Mouse (Mus musculus): Measurements from ENCODE around the gene Mrgprd. TPM values are rescaled to one million over a fixed set of nuclear protein-coding genes. Genes with fewer than 3 reads are reported as not detected.

Gene Mrgprd
- polyA plus RNA-seq (2014; fragmentation: Nextera tagmentation; extraction: Ambion mirVana): not detected in 2 replicates

GRCm38 (mm10) chr7:145314785-145315411, at the start of gene Mrgprd:
TSS of gene Mrgprd (plus strand) at chr7:145314835.
- Histone ChIP-seq H3K4me2 (no peak within 1 kb of the TSS), H3K36me3 (ENCODE audit: control insufficient read depth, insufficient read depth, low read length) (no peaks in the 10 kb centered on the region), H3K27ac (ENCODE audit: low read depth, low read length) (no peak within 1 kb of the TSS), H3K4me1 (ENCODE audit: control insufficient read depth, insufficient read depth, low read length) (no peaks in the 10 kb centered on the region), H3K4me3 (ENCODE audit: low read depth, low read length) (no peak within 1 kb of the TSS), H3K9ac (ENCODE audit: low read depth, low read length) (no peak within 1 kb of the TSS), H3K27me3 (ENCODE audit: control insufficient read depth, insufficient read depth, low read length) (no peaks in the 10 kb centered on the region), H3K9me3 (replicated peaks; ENCODE audit: control insufficient read depth, low read length) (no peaks in the 10 kb centered on the region)
- WGBS (ENCODE audit: insufficient replicate concordance): 80% methylated on average over 6 of the region's 6 CpGs
- no peak for ATAC-seq (replicated peaks; ENCODE audit: insufficient number of reproducible peaks, low FRiP score, low TSS enrichment)

GRCm38 (mm10) chr7:145266011-145266410, 48.6 kb upstream of the Mrgprd start:
- peaks cover 12% of the 10 kb centered on the region for H3K36me3 ChIP-seq (ENCODE audit: control insufficient read depth, insufficient read depth, low read length)
- H3K27ac ChIP-seq (ENCODE audit: low read depth, low read length): no peak overlapping the region
- no peaks in the 10 kb centered on the region for H3K9me3 ChIP-seq (replicated peaks; ENCODE audit: control insufficient read depth, low read length)
- ATAC-seq (replicated peaks; ENCODE audit: insufficient number of reproducible peaks, low FRiP score, low TSS enrichment): no peak
- 71% methylated on average over 2 of the region's 2 CpGs for WGBS (ENCODE audit: insufficient replicate concordance)
- H3K4me2 ChIP-seq: no peak overlapping the region
- H3K9ac ChIP-seq (ENCODE audit: low read depth, low read length): no peak overlapping the region
- no peak overlapping the region for H3K4me3 ChIP-seq (ENCODE audit: low read depth, low read length)
- 0 out of 2 replicates have a peak, but pooled peaks cover 3% of the 10 kb centered on the region for H3K4me1 ChIP-seq (ENCODE audit: control insufficient read depth, insufficient read depth, low read length)
- H3K27me3 ChIP-seq (ENCODE audit: control insufficient read depth, insufficient read depth, low read length): no peaks in the 10 kb centered on the region

DNA sequence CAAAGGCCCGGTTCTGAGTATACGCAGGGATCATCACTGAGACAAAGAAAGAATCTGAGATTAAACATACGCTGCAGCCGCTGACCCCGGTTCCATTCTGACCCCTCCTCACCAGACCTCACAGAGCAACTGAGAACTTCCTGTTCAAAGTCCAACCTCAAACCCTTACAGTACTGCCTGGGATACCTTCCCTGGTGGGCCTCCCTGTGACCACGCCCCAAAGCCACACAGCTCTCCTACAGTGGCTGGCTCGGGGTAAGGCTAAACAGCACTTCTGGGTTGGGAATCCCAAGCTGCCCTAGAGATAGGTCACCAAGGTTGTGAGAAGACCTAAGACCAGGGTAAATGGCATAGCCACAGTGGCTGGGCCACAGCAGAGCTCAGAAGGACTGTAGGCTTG, 45.7 kb upstream of the Mrgprd start:
- Histone ChIP-seq H3K4me2 (no peak overlapping the region), H3K36me3 (ENCODE audit: control insufficient read depth, insufficient read depth, low read length) (peaks cover 26% of the 10 kb centered on the region), H3K9me3 (replicated peaks; ENCODE audit: control insufficient read depth, low read length) (no peaks in the 10 kb centered on the region), H3K27ac (ENCODE audit: low read depth, low read length) (no peak overlapping the region), H3K9ac (ENCODE audit: low read depth, low read length) (no peak overlapping the region), H3K4me3 (ENCODE audit: low read depth, low read length) (no peak overlapping the region), H3K27me3 (ENCODE audit: control insufficient read depth, insufficient read depth, low read length) (no peaks in the 10 kb centered on the region), H3K4me1 (ENCODE audit: control insufficient read depth, insufficient read depth, low read length) (0 out of 2 replicates have a peak, but pooled peaks cover 3% of the 10 kb centered on the region)
- ATAC-seq (replicated peaks; ENCODE audit: insufficient number of reproducible peaks, low FRiP score, low TSS enrichment): no peak
- WGBS (ENCODE audit: insufficient replicate concordance): 88% methylated on average over 7 of the region's 7 CpGs

GRCm38 (mm10) chr7:145270955-145271354, 43.7 kb upstream of the Mrgprd start:
- H3K4me2 ChIP-seq: no peak overlapping the region
- H3K27ac ChIP-seq (ENCODE audit: low read depth, low read length): no peak overlapping the region
- no peaks in the 10 kb centered on the region for H3K9me3 ChIP-seq (replicated peaks; ENCODE audit: control insufficient read depth, low read length)
- no peak overlapping the region for H3K9ac ChIP-seq (ENCODE audit: low read depth, low read length)
- H3K27me3 ChIP-seq (ENCODE audit: control insufficient read depth, insufficient read depth, low read length): no peaks in the 10 kb centered on the region
- H3K36me3 ChIP-seq (ENCODE audit: control insufficient read depth, insufficient read depth, low read length): peaks cover 28% of the 10 kb centered on the region
- 74% methylated on average over 5 of the region's 5 CpGs for WGBS (ENCODE audit: insufficient replicate concordance)
- H3K4me1 ChIP-seq (ENCODE audit: control insufficient read depth, insufficient read depth, low read length): no peaks in the 10 kb centered on the region
- no peak overlapping the region for H3K4me3 ChIP-seq (ENCODE audit: low read depth, low read length)
- no peak for ATAC-seq (replicated peaks; ENCODE audit: insufficient number of reproducible peaks, low FRiP score, low TSS enrichment)

GRCm38 (mm10) chr7:145275488-145275887, 39.1 kb upstream of the Mrgprd start:
- H3K4me3 ChIP-seq (ENCODE audit: low read depth, low read length): no peak overlapping the region
- 67% methylated on average over 3 of the region's 3 CpGs for WGBS (ENCODE audit: insufficient replicate concordance)
- no peaks in the 10 kb centered on the region for H3K9me3 ChIP-seq (replicated peaks; ENCODE audit: control insufficient read depth, low read length)
- no peaks in the 10 kb centered on the region for H3K27me3 ChIP-seq (ENCODE audit: control insufficient read depth, insufficient read depth, low read length)
- H3K4me1 ChIP-seq (ENCODE audit: control insufficient read depth, insufficient read depth, low read length): no peaks in the 10 kb centered on the region
- no peak for ATAC-seq (replicated peaks; ENCODE audit: insufficient number of reproducible peaks, low FRiP score, low TSS enrichment)
- H3K36me3 ChIP-seq (ENCODE audit: control insufficient read depth, insufficient read depth, low read length): peaks cover 37% of the 10 kb centered on the region
- H3K9ac ChIP-seq (ENCODE audit: low read depth, low read length): no peak overlapping the region
- no peak overlapping the region for H3K4me2 ChIP-seq
- H3K27ac ChIP-seq (ENCODE audit: low read depth, low read length): no peak overlapping the region

GRCm38 (mm10) chr7:145281396-145281795, 33.2 kb upstream of the Mrgprd start:
- 78% methylated on average over 4 of the region's 4 CpGs for WGBS (ENCODE audit: insufficient replicate concordance)
- H3K27ac ChIP-seq (ENCODE audit: low read depth, low read length): no peak overlapping the region
- H3K4me1 ChIP-seq (ENCODE audit: control insufficient read depth, insufficient read depth, low read length): peaks cover 11% of the 10 kb centered on the region
- H3K36me3 ChIP-seq (ENCODE audit: control insufficient read depth, insufficient read depth, low read length): peaks cover 15% of the 10 kb centered on the region
- H3K4me2 ChIP-seq: no peak overlapping the region
- H3K9ac ChIP-seq (ENCODE audit: low read depth, low read length): no peak overlapping the region
- ATAC-seq (replicated peaks; ENCODE audit: insufficient number of reproducible peaks, low FRiP score, low TSS enrichment): no peak
- no peak overlapping the region for H3K4me3 ChIP-seq (ENCODE audit: low read depth, low read length)
- H3K27me3 ChIP-seq (ENCODE audit: control insufficient read depth, insufficient read depth, low read length): no peaks in the 10 kb centered on the region
- no peaks in the 10 kb centered on the region for H3K9me3 ChIP-seq (replicated peaks; ENCODE audit: control insufficient read depth, low read length)

DNA sequence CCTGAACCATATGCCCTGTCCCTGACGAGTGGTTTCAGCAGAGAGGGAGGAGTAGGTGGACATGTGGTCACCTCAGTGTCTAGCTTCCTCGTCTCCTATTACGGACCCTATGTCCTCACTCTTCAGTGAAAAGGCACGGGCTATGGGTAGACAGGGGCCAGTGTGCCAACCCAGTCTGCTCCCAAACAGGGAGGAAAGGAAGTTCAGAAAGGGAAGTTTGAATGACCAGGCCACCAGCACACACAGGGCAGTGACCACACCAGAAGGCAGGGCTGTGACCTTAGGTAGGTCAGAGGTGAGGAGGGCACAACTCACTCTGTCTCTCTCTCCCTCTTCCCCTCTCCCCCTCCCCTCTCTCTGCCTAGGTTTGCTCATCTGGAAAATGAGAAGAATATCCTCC, 31.6 kb upstream of the Mrgprd start:
- Histone ChIP-seq H3K9ac (ENCODE audit: low read depth, low read length) (peak overlapping the region; percentile 73; the same call in 1 of the 2 replicates), H3K27me3 (ENCODE audit: control insufficient read depth, insufficient read depth, low read length) (no peaks in the 10 kb centered on the region), H3K4me2 (peak overlapping the region; percentile 78), H3K4me3 (ENCODE audit: low read depth, low read length) (peak overlapping the region; percentile 44), H3K27ac (ENCODE audit: low read depth, low read length) (no peak overlapping the region), H3K36me3 (ENCODE audit: control insufficient read depth, insufficient read depth, low read length) (peaks cover 8% of the 10 kb centered on the region; the same call in 1 of the 2 replicates), H3K9me3 (replicated peaks; ENCODE audit: control insufficient read depth, low read length) (no peaks in the 10 kb centered on the region), H3K4me1 (ENCODE audit: control insufficient read depth, insufficient read depth, low read length) (peaks cover 11% of the 10 kb centered on the region)
- no peak for ATAC-seq (replicated peaks; ENCODE audit: insufficient number of reproducible peaks, low FRiP score, low TSS enrichment)
- WGBS (ENCODE audit: insufficient replicate concordance): 56% methylated on average over 4 of the region's 4 CpGs

- Histone ChIP-seq H3K4me2 (peak within 1 kb of the TSS; percentile 78), H3K4me3 (ENCODE audit: low read depth, low read length) (peak within 1 kb of the TSS; percentile 44), H3K27me3 (ENCODE audit: control insufficient read depth, insufficient read depth, low read length) (no peaks in the 10 kb centered on the region), H3K36me3 (ENCODE audit: control insufficient read depth, insufficient read depth, low read length) (peaks cover 8% of the 10 kb centered on the region; the same call in 1 of the 2 replicates), H3K27ac (ENCODE audit: low read depth, low read length) (no peak within 1 kb of the TSS), H3K9me3 (replicated peaks; ENCODE audit: control insufficient read depth, low read length) (no peaks in the 10 kb centered on the region), H3K9ac (ENCODE audit: low read depth, low read length) (peak within 1 kb of the TSS; percentile 73), H3K4me1 (ENCODE audit: control insufficient read depth, insufficient read depth, low read length) (peaks cover 11% of the 10 kb centered on the region)
- ATAC-seq (replicated peaks; ENCODE audit: insufficient number of reproducible peaks, low FRiP score, low TSS enrichment): peak; percentile 85
- 2% methylated on average over 18 of the region's 18 CpGs for WGBS (ENCODE audit: insufficient replicate concordance)
Observed at GRCm38 (mm10) chr7:145283487-145284187, 31.0 kb upstream of the Mrgprd start, which contains the start of gene Tpcn2. TSS of gene Tpcn2 (minus strand) at chr7:145284011.

All from heart, embryonic 11.5 days (tissue).